Mouse (Mus musculus): Measurements from ENCODE around the gene Psors1c2.

Gene Psors1c2

GRCm38 (mm10) chr17:35516652-35517500 lies 16.1 kb upstream of the Psors1c2 start, which contains the start of the genes Tcf19 and Cchcr1:
Gene Tcf19, minus strand, starts transcription at chr17:35516824.
Gene Cchcr1, plus strand, starts transcription at chr17:35517100.
- DNase-seq (ENCODE audit: extremely low read depth, insufficient read length, low spot score): peak; percentile 100

DNA sequence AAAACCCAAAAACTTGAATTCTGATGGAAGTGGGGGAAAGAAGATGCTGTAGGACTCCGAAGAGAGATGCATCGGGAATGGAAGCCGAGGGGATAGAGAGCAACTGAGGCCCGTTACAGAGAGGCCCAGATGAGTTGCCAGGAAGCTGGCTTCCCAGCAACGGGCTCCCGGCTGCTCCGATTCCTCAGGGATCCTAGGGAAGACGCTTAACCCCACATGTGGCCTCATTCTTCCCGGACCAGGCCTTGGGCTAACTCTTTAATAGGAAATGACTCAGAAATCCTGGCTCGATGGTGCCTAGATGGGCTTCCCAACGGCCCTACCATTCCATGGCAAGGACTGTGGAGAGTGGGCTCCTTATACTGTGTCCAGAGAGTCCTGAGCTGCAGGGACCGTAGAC lies 15.5 kb upstream of the Psors1c2 start:
- peak; percentile 56 for DNase-seq (ENCODE audit: extremely low read depth, insufficient read length, low spot score)

GRCm38 (mm10) chr17:35524354-35524753 lies 8.6 kb upstream of the Psors1c2 start:
- no peak for DNase-seq (ENCODE audit: extremely low read depth, insufficient read length, low spot score)

GRCm38 (mm10) chr17:35526644-35527043 lies 6.4 kb upstream of the Psors1c2 start:
- DNase-seq (ENCODE audit: extremely low read depth, insufficient read length, low spot score): no peak

DNA sequence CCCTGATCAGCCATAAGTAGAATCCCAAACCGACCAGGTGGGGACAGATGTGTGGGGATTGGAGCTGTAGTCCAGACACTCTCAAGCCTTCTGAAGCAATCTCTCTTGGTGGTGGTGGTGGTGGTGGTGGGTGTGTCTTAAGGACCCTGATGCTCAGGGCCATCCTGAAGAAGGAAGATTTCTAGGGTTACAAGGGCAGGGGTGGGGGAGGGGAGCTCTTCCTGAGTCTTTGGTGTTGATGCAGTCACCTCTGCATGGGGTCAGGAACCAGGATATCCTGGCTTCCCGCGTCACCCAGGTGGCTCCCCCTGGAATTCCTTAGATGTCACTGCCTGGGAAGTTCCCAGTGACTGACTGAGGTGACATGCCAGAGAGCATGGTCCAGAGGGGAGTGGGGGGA lies 641 bp upstream of the Psors1c2 start:
- no peak for DNase-seq (ENCODE audit: extremely low read depth, insufficient read length, low spot score)

- DNase-seq (ENCODE audit: extremely low read depth, insufficient read length, low spot score): no peak
Measured at GRCm38 (mm10) chr17:35534343-35534742, 1.3 kb downstream of the Psors1c2 start.

GRCm38 (mm10) chr17:35537421-35537820 lies 4.4 kb downstream of the Psors1c2 start:
- DNase-seq (ENCODE audit: extremely low read depth, insufficient read length, low spot score): peak; percentile 58

DNA sequence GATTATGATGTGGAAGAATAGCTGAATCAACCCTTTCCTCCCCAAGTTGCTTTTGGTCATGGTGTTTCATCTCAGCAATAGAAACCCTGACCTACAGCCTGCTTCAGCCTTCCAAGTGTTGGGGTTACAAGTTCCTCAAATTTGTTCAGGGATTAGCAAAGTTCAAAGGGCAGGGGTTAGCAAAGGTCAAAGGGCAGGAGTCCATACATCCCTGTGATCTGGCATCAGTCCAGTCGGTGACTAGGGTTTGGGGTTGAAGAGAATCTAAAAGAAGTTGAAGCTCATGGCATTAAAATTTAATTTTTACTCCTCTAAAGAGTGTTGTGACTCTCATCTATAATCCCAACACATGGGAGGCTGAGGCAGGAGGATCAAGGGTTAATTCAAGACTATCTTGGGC lies 5.5 kb downstream of the Psors1c2 start:
- no peak for DNase-seq (ENCODE audit: extremely low read depth, insufficient read length, low spot score)

DNA sequence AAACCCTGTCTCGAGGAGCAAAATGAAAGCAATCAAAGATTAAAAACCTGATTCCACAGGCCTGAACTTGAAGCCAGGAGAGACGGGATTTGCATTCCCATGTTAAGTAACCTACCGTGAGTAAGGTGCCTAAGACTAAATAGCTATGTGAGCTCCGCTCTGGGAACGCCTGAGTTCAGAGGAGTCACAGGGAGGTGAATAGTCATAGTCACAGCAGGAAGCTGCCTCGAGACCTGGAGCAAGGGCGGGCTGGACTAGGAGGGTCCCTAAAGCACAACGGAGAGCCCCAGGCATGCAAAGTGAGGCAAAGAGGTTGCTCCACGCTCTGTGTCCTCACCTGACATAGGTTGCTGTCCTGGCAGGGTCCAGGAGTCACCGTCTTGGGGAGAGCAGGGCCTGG lies 6.5 kb downstream of the Psors1c2 start:
- DNase-seq (ENCODE audit: extremely low read depth, insufficient read length, low spot score): no peak

GRCm38 (mm10) chr17:35542761-35543411 lies 9.9 kb downstream of the Psors1c2 start:
- DNase-seq (ENCODE audit: extremely low read depth, insufficient read length, low spot score): no peak

DNA sequence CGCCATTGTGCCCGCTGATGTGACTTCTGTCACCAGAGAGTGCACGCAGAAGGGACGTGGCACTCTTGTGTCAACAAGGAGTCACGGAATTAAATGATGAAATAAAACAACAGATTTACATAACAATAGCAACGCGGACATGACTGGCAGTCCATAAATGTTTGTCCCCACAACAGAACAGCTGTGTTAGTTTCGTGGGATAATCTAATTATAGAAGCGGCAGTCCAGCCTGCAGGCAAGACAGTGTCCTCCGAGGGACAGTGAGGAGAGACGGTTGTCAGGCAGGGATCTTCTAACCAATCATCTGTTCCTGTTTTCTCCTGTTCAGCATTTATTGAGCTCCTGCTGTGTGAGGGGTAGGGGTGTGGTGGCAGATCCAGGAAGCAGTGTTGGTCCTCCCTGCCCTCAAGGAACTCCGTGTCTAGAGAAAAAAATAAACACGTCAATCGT lies 10.4 kb downstream of the Psors1c2 start:
- DNase-seq (ENCODE audit: extremely low read depth, insufficient read length, low spot score): no peak

- no peak for DNase-seq (ENCODE audit: extremely low read depth, insufficient read length, low spot score)
Measured at GRCm38 (mm10) chr17:35544001-35544400, 11.0 kb downstream of the Psors1c2 start.

- DNase-seq (ENCODE audit: extremely low read depth, insufficient read length, low spot score): no peak
Measured at GRCm38 (mm10) chr17:35544680-35545079, 11.7 kb downstream of the Psors1c2 start.

DNA sequence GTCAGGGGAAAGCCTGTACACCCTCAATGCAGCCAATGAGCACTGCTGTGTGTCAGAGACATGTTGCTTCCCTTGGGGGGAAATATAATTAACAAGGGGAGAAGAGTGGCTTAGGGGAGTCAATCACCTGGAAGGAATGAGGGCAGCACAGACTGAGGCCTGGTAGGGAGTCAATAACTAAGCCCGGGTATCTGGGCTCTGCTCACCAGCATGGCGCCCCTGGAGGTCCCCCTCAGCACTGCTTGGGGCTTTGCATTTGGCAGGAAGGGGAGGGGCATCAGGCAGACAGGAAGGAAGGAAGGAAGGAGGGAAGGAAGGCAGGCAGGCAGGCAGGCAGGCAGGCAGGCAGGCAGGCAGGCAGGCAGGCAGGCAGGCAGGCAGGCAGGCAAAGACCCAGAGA lies 14.5 kb downstream of the Psors1c2 start:
- DNase-seq (ENCODE audit: extremely low read depth, insufficient read length, low spot score): no peak

- DNase-seq (ENCODE audit: extremely low read depth, insufficient read length, low spot score): no peak
Measured at GRCm38 (mm10) chr17:35548636-35549035, 15.6 kb downstream of the Psors1c2 start.

DNA sequence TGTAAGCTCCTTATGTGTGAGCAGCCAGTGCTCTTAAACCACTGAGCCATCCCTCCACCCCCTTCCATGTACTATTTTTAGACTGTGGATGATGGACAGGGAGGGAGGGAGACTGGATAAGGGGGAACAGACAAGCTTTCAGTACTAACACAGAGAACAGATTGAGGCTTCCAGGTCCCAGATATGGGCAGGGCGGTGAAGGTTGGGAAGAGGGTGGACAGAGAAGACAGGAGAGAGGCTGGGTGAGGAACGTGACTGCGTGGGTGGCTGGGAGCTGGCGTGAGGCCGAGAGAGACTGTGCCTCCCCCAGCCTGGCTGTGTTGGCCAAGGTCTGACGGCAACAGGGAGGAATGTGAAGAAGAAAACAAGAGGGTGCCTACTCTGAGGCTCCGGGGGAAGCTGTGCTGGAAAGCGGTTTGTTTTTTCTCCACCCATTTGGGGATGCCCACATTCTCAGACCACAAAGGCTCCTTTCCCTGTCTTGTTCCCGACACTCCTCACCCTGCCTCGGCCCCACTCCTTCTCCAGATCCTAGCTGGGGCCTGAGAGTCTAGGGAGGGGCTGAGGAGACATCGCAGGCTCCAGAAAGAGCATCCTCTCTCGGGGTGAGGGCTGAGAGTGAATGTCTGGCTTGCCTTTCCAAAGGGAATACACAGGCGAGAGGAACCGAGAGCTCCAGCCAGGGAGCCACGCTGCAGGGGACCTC lies 16.6 kb downstream of the Psors1c2 start:
- peak; percentile 94 for DNase-seq (ENCODE audit: extremely low read depth, insufficient read length, low spot score)

DNA sequence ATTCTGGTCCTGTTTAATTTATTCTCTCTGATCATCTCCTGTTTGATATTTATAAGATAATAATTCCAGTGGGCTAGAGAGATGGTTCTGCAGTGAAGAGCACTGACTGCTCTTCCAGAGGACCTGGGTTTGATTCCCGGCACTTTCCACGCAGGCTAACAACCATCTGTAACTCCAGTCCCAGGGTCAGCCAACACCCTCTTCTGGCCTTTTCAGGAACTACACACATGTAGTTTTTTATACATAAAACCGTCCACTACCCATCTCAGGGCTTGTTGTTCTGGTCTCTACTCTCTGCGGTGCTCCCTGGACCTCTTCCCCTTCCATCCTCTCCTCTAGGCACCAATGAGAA lies 17.1 kb downstream of the Psors1c2 start:
- DNase-seq (ENCODE audit: extremely low read depth, insufficient read length, low spot score): no peak

DNA sequence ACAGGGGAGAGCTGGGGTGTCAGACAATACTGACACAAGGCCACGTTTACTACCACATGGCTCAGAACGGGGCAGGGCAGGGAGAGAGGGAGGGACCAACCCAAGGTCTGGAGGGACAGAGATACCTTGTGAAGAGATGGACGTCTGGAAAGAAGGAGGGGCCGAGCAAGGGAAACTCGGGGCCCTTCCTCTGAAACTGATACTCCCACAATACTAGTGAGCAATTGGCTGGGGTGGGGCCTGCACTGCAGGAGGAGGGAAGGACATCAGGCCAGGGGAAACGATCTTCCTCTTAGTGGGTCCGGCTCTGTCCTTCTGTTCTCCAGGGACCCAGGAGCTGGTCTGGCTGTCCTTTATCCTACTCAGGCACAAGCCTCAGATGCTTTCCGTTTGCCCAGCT lies 17.9 kb downstream of the Psors1c2 start:
- no peak for DNase-seq (ENCODE audit: extremely low read depth, insufficient read length, low spot score)

DNA sequence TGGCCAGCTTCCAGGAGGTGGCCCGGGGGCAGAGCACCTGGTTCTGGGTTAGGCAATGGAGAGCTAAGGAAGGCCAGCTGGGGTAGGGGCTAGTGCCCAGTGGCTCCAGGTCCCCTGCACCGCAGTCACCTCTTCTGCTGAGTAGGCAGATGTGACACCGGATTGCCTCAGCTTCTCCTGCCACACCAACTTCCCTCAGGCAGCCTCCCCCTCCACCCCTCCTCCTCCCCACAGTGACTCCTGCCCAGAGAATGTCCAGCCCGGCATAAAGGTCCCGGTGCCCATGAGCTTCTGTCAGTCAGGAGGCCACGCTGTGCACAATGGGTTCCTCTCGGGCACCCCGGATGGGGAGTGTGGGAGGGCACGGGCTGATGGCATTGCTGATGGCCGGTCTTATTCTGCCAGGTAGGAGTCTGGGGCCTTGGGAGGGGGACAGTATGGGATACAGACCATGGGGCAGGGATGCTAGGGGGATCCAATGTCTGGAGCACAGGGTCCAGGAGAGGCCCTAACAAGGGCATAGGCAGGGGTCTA lies 18.9 kb downstream of the Psors1c2 start, which contains the start of gene Cdsn:
Gene Cdsn (plus strand): TSS at position 248 of the 534 bp plus-strand sequence.
- DNase-seq (ENCODE audit: extremely low read depth, insufficient read length, low spot score): peak; percentile 76

- DNase-seq (ENCODE audit: extremely low read depth, insufficient read length, low spot score): no peak
Measured at GRCm38 (mm10) chr17:35554321-35554720, 21.3 kb downstream of the Psors1c2 start.

All from 3134 (cell line).